Mouse (Mus musculus): ENCODE results near the gene Wwp2.
A peak's percentile ranks its signal among the peaks of the same experiment; 100 is the strongest.

Gene Wwp2

DNA sequence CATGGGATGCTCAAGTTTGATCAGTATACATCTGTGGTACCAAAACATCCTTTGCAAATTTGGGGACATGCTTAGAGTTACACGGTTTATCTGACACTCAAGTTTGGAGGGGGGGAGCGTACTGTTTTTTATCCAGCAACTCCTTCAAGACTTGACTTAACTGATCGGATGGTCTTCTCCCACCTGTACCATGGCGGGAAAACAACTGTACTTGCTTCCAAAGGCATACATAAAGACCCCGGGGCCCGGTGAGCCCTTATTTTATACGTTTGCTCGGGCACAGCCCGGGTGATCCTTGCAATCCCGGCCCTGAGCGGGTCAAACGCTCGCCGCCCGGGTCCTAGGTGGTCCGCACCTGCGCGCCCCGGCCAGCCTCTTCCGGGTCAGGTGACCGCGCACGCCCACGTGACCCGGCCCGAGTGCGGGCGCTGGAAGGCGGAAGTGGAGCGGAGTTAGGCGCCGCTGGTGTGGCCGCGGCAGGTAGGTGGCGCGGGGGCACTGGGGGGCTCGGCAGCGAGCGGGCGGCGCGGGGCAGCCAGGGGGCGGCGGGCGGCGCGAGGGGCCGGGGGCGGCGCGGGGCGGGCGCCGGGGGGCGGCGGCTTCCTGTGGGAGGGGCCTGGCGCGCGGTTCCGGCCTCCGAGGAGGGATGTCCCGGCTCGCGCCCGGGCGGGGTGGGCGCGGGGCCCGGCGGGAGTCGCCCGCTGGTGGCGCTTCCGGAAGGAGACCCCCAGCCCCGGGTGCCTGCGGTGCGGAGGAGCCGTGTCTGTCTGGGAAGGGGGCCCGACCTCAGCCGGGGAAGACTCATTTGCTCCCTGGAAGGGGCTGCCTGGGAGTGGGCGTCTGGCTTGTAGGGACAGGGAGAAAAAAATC, at the start of gene Wwp2:
Gene Wwp2, plus strand, starts transcription at position 404 of the 870 bp plus-strand sequence.
- peak; percentile 51 for DNase-seq (ENCODE audit: low spot score)

DNA sequence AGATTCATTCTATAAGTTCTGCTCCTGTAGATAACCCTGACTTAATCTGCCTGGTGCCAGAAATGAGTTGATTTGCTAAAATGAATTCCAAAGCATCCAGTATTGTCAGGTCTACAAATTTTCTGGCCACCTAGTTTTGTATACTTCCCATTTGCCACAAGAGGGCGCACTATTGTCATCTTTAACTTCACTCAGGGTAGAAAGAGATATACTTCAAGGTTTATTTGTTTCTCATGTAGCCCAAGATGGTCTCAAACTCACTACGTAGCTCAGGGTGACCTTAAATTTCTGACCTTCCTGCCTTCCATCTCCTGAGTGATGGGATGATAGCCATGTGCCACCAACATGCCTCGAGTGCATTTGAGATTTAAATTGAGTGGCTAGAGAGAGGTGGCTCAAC, 49.5 kb upstream of the Wwp2 start:
- no peak for DNase-seq (ENCODE audit: low spot score)

DNA sequence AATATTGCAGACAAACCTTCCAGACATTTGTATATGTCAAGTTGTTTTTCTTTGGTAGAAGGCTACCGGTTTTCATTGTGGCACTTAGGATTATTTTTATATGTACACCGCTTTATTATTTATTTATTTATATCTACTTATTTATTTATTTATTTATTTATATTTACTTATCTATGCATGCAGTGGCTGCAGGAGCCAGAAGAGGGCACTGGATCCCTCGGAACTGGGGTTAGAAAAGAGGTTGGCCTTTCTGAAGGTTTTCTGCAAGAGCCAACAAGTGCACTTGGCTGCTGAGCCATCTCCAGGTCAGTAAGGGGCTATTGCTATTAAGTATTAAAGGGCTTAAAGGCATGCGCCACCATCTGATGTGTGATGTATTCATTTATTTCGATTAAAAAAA, 48.3 kb upstream of the Wwp2 start:
- DNase-seq (ENCODE audit: low spot score): no peak

DNA sequence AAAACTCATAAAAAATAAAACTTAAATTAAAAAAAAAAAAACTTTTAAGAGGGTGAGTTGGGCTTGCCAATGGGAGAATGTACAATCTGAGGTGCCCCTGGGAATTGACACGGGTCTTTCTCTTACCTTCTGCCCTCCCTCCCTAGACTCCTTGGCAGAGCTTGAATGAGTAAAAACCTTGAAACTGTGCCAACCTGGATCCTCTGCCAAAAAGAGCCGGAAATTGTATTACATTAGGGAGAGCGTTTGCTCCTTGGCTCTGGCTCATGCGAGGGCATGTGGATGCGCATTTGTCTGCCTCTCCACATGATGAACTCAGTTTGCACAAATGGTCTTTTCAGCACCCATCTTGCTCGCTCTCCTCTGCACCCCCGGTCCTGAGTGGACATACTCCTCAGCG, 46.6 kb upstream of the Wwp2 start:
- peak; percentile 77 for DNase-seq (ENCODE audit: low spot score)

DNA sequence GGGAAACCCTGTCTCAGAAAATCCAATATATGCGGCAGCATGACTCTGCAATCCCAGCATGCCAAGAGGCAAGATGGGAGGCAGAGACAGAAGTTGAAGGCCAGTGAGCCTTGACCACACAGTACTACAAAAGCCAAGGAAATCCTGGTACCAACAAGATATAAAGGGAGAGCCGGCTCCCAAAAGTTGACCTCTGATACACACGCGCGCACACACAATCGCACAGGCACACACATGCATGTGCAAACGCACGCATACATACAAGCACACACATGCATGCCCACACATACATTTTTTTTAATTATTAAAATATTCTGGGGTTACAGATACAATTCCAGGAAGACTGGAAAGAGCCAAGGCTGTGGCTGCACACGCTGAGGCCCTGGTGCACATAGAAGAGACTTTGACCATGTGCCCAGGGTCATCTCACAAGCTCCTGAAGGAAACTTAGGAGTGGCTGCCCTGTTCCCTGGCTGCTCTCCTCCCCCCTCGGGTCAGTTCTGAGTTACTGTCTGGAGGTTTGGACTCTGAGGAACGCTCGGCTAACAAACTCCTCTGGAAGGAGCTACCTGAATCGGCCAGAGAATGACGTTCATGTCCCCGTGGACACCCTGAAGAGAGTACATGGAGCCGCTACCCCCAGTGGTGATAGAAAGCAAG, 45.6 kb upstream of the Wwp2 start:
- DNase-seq (ENCODE audit: low spot score): peak; percentile 43

DNA sequence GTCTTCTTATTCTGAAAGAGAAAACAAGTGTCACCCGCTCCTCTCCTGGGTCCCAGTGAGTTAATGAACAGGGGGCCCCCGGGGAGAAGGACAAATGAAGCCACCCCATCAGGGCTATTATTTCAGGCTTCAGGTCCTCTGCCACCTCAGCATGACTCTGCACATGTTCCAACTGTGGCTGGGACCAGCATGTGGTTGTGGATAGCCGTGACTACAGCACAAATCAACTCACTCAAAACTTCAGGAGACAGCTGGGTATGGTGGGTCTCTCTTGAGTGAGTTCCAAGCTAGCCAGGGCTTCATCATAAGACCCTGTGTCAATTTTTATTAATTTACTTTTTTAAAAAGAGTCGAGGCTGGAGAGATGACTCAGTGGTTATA, 45.0 kb upstream of the Wwp2 start:
- DNase-seq (ENCODE audit: low spot score): no peak

DNA sequence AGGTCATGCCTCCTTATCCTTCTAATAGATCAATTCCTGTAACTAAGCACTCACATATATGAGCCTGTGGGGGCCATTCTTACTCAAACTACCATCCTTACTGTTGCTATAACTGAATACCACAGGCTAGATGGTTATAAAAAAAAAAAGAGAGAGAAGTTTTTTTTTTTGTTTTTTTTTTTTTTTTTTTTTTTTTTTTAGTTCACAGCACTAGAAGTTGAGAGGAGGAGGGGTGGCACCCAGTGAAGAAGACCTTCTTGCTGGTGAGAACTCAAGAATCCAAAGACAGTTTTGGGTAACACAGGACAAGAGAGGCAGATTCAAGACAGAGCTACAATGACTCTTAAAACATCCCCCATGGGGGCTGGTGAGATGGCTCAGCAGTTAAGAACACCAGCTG, 40.8 kb upstream of the Wwp2 start:
- DNase-seq (ENCODE audit: low spot score): no peak

DNA sequence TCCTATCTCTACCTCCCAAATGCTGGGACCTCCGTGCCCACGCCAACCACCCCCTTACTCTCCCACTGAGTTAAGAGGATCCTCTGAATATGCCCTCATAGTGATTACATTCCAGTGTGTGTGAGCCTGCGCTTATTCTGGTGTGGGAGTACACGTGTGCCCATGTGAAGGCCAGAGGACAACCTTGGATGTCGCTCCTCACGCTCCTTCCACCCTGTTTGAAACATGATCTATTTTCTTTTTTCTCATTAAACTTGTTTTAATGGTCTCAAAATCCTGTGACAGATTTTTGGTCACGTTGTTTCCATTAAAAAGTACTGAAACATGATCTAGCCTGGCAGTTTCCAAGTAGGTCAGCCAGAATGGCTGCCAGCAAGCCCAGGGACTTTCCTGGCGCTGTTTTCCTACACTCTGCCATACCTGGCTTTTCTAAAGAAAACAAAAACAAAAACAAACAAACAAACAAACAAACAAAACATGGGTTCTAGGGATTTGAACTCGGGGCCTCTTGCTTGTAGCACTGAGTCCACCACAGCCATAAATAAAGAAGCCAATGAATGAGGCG, 40.0 kb upstream of the Wwp2 start:
- DNase-seq (ENCODE audit: low spot score): no peak

DNA sequence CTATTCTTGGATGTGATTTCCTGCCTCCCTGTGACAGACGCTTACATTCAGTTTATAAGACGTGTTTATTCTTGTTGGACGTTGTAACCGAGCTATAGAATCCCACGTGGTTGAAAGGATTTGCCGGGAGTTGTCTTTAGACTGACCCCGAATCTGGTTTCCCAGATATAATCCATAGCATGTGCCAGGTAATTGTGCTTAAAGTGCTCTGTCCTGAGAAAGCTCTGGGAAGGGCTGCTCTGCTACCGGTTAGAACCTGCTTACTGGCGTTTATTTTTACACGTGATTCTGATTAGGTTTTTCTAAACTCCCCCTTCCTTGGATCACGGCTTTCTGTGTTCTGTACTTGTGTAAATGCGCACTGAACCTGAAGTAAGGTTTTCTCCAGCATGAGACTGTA, 38.5 kb upstream of the Wwp2 start:
- no peak for DNase-seq (ENCODE audit: low spot score)

DNA sequence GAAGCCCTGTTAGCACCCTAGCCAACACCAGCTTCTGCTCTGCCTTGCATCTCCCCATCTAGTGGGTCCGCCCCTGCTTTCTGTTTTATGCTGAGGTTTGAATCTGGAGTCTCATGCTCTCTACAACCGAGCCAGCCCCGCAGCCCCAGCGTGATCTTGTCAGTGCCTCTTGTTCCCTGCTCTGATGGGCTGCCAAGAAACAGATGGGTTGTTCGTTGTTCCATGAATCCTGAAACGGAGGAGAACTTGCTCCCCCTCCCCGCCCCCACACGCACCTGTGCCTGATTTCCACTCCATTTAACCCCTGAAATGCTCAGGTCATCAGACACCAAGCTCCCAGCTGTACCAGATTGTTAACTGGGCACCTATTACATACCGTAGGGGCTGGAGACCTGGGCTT, 36.7 kb upstream of the Wwp2 start:
- DNase-seq (ENCODE audit: low spot score): no peak

DNA sequence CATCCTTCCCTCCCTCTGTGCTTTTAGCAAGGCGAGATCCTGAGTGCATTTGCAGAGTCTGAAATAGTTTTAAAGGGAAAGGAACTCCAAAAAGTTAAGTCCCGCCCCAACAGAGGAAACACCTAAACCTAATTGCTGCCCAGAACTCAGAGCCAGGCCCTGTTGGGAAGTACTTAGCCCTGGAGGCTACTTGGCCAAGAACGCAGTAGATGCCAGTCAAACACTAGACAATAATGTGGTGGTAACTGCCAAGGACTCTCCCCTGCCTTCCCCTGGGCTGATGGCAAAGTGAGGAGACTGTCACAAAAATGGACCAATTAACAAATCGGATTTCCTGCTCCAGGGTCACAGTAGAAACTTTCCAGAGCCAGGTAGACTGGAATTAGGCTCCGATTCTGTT, 34.3 kb upstream of the Wwp2 start:
- no peak for DNase-seq (ENCODE audit: low spot score)

DNA sequence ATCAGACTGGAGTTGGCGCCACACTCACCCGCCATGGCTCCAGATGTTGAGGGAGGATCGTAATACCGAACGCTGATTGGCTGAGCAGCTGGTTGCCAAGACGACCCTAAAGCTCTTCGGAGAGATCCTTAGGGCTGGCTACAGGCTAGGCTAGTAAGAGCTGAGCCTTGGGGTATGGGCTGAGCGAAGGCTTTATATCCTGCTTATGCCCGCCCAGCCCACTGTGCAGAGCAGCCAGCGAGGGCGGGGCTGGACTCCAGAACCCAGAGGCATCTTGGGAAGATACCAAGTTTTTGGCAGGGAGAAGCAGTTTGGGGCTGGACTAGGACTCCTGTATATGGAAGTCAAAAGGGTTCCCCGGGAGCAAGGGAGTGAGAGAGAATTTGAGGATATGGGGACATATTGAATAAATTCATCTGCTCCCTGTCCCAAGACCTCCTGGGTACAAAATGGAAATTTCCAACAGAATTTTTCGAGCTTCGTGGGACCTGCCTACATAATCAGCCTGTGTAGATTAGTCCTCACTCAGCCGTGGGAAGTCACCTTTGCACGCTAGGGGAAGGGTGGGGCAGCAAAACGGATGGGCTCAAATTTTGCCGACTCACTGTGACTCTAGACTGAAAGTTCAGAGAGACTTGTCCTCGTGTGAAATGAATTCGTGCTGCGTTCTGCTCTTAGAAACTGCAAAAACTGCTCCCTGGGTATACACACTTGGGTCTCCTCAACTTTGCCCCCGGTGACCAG, 33.0 kb upstream of the Wwp2 start, which contains the start of gene Nqo1:
Gene Nqo1, minus strand, starts transcription at position 169 of the 744 bp plus-strand sequence.
- peak; percentile 86 for DNase-seq (ENCODE audit: low spot score)

DNA sequence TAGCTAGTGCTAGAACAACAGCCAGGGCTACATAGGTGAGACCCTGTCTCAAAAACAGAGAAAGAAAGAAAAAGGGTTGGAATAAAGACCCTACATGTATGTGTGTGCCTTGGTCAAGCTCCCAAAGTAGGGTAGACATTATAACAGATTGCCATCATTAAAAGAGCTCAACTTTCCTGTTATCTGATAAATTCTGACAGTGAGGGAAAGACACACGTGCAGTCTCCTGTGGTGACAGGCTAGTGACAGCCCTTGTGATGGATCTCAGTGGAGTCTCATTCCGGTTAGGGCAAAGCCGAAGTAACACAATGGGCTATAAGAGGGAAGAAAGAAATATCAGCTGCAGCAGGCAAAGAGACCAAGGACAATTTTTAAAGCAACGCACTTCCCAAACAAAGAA, 32.1 kb upstream of the Wwp2 start:
- no peak for DNase-seq (ENCODE audit: low spot score)

DNA sequence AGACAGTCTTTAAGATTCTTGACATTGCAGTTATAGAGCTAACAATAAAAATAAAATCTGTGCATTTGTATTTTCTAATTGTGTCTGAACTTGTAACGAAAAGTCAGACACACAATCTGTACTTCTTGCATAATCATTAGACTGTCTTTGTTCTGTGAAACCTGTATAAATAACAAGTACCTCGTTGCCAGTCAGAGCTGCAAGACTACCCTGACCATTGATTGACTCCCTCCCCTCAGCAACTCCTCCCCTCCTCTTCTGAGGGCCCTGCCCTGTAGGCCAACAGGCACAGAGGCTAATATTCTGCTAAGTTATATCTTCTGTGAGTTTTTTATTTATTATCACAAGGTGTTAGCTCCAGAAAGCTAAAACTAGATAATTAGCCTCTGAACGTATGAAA, 30.2 kb upstream of the Wwp2 start:
- DNase-seq (ENCODE audit: low spot score): no peak

DNA sequence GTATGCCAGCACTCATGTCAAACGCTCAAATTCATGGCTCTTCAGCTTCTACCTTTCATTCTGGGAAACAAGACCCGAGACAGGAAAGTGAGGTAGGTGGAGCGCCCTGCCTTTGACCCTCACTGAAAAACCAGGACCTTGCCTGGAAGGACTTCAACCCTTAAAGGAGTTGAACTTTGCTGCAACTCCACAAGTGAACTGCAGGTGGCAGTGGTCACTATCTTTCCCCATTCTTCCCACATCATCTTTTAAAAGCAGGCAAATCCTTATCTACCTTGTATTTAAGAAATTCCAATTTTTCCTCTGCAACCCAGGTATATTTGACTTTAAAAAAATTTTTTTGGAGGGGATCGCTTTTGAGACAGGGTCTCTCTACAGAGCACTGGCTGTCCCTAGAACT, 24.8 kb upstream of the Wwp2 start:
- no peak for DNase-seq (ENCODE audit: low spot score)

DNA sequence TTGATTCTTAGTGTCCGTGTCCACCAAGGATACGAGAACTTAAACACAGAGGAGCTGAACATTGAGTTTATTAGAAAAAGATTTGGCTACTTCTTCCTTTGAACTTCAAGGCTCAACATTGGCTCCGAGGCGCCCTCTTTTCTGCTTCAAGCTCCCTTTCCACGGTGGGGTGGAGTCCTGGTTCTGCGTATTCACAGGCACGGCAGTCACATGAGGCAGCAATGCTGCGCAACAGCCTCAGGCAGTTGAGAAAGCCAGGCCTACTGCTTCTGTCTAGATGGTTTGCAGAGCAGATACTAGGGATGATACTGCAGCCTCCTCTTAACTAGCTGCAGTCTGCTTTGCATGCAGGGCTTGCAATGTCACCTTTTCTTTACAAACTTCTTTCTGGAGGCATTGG, 23.6 kb upstream of the Wwp2 start:
- DNase-seq (ENCODE audit: low spot score): no peak

DNA sequence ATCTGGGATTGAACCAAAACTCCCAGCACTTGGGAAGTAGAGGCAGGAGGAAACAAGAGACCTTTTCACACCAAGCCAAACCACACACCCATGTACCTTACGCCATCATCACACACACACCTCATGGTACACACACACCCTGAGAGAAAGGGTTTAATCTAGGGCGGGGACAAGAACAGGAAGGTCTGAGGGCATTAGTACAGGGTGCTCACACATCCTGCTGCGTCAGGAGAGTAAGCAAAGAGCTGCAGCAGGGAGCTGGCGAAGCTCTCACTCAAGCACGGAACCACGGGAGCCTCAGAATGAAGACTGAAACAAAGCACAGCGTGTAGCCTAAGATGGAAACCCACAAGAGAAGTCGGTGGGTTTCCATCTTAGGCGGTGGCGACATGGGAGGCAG, 22.3 kb upstream of the Wwp2 start:
- no peak for DNase-seq (ENCODE audit: low spot score)

DNA sequence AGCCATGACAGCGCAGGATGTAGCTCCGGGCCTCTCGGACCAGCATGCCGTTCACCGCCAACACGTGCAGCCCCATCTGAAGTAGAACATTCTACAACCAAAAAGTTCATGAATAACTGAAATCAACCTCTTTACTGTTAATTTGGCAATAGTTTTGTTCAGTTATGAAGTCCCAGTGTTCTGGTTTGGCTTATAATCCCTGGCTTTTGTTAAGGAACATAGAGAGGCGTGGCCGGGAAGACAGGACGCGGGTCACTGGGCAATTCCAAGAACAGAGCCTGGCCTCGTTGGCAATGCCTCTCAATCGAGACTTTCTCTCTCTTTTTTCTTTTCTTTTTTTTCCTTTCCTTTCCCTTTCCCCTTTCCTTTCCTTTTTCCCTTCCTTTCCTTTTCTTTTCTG, 19.2 kb upstream of the Wwp2 start:
- DNase-seq (ENCODE audit: low spot score): no peak

DNA sequence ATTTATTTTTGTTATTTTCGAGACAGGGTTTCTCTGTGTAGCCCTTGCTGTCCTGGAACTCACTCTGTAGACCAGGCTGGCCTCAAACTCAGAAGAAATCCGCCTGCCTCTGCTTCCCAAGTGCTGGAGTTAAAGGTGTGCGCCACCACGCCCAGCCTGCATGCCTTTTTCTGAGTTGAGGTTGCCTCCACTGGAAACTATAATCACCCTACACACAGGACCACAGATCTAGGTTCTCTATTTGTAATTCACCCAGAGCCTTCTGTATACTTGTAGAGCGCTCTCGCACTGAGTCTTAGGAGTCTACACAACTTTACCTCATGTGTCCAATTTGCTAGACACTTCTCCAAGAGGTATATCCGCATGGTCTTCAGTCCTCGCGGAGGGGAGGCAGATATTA, 12.0 kb upstream of the Wwp2 start:
- DNase-seq (ENCODE audit: low spot score): no peak

DNA sequence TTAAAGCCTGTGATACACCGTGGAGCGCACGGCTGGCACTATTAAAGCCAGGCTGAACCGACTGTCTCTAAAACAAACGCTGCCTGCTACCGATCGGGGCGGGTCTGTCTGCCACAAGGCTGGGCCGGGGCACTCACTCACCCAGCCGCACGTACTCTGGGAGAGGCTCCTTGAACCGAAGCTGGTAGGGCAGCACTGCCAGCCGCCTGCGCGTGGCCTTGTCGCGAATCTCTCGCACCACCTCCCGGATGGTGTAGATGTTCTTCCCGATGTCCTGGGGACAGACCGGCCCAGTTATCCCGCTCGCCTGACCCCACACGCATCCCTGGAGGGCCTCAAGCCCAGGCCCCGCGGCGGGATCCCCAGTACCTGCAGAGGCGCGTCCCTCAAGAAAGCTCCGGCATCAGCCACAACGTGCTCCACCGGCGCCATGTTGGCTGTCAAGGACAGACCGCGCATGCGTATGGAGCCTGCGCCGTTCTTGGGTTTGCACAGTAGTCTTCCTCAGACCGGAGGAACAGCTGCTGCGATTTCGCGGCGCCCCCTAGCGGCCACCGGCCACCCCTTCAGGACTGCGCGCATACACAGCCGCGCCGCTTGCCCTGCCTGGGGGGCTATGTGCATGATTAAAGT, 11.5 kb upstream of the Wwp2 start, which contains the start of gene Nob1:
Gene Nob1, minus strand, starts transcription at position 455 of the 633 bp plus-strand sequence.
- DNase-seq (ENCODE audit: low spot score): peak; percentile 93

DNA sequence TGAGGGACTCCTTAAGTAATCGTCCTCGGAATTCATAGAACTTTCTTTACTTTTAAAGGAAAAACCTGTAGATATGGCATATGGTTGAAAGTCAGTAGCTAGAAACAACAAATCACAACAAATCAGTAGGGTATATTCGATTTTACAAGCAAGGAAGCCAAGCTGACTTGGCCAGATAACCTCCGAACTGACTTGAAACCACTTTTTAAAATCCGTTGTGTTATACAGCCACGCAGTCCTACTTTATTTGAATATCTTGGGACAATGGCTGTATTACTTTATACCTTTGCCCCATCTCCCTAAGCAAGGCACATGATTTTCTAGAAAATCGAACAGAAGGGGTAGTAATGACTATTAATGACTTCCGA, 11.0 kb upstream of the Wwp2 start:
- no peak for DNase-seq (ENCODE audit: low spot score)

DNA sequence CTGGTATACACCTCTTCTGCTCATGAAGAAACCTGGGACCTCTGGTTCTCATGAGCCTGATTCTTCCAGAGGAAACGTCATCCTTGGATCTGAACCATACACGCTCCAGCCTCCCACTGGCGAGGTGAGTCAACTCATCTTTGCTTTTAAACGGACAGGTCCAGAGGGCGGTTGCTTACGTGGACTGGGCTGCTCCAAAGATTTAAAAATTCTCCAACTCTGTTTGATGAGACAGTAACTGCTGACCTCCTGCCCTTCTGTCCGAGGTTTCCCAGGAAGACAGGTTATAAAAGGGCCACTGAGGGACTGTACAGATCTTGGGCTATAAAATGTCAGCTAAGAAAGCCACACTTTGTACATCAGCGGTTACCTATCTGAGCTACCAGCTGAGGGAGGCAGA, 5.3 kb upstream of the Wwp2 start:
- no peak for DNase-seq (ENCODE audit: low spot score)

All from ovary, adult 18-20 months (tissue).